Mouse (Mus musculus) lung, adult 2 months (tissue): ENCODE results near the gene Rpn2.

ENCODE experiments used
- CTCF ChIP-seq: fragments of 200-500 bp; IDR thresholded peaks from 2 replicates; pipeline ENCODE4 v1.5.1; 2011; ENCODE audit warnings: mild to moderate bottlenecking, low read length, control low read depth; ENCODE audit not compliant: insufficient read depth
- POLR2A ChIP-seq: fragments of 200-500 bp; IDR thresholded peaks from 2 replicates; pipeline ENCODE4 v1.6.1; 2011; ENCODE audit warnings: low read depth, mild to moderate bottlenecking, control low read depth, low read length, borderline replicate concordance; ENCODE audit errors: extremely low read depth

- no peak for TF ChIP-seq CTCF
- TF ChIP-seq POLR2A: no peak
Observed at GRCm38 (mm10) chr2:157349121-157349778, 70.4 kb downstream of the Rpn2 start.
